Mouse (Mus musculus) lung, postnatal 25 days (tissue): ENCODE results near the gene Grm5.

Experiments
- DNase-seq: peaks from one replicate; pipeline ENCODE4 v3.0.0; 2022; ENCODE audit warnings: low spot score

Gene Grm5

GRCm38 (mm10) chr7:87846082-87846481 lies 262.1 kb downstream of the Grm5 start:
- DNase-seq, result no peak

DNA sequence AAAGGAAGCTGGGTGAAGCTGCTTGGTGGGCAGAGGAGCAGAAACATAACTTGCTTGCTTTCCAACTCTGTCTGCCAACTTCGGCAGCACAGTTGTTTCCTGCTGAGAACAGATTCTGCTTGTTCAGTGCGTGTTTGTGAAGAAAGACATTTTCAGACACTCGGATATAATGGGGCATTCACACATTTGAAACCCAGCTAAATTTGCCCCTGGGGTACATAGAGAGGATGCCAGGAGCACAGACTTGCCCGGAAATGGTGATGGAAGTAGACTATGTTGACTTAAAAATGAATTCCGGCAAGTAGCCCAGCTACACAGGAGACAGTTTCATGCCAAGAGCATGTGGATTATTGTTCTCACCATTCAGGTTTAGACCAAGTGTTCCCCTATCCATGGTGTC lies 342.0 kb downstream of the Grm5 start:
- no peak for DNase-seq

- DNase-seq, result no peak
Measured at GRCm38 (mm10) chr7:87937415-87937814, 353.4 kb downstream of the Grm5 start.

DNA sequence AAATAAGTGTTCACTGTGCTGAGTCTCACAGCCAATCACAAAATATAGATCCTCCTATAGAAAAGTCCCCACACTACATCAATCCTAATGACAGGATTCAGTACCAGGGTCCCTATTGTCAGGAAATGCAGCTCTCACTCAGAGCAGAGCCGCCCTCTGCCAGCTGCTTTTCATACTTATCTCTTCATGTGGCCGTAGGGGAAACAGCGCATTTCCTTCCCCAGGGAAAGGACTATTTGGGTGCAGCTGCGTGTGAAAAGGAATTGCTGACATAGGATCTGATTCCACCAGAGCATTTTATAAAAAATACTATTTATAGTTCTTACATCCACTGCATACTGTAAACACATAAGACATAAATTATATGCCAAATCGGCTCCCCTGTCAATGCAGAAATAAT lies 354.3 kb downstream of the Grm5 start:
- no peak for DNase-seq

DNA sequence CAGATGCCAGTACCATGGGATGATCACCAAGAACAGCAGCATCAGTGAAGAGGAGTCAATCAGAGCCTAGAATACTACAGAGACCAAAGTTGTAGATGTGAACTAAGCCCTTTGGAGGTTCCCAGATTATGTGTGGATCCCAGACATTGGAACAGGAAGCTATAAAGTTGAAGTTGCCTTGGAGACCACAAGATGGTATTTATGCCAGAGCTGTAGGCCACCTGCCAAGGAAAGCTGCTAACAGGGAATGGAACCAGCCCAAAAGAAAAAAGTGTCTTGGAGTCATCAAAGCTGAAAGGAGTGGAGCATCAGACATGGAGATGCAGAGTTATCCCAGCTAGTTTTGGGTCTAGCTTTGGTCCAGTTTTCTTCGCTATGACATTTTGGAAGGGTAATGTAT lies 366.2 kb downstream of the Grm5 start:
- no peak for DNase-seq

- no peak for DNase-seq
Measured at GRCm38 (mm10) chr7:87973216-87973615, 389.2 kb downstream of the Grm5 start.

- no peak for DNase-seq
Measured at GRCm38 (mm10) chr7:87975041-87975440, 391.1 kb downstream of the Grm5 start.

GRCm38 (mm10) chr7:87983494-87983893 lies 399.5 kb downstream of the Grm5 start:
- DNase-seq, result no peak

DNA sequence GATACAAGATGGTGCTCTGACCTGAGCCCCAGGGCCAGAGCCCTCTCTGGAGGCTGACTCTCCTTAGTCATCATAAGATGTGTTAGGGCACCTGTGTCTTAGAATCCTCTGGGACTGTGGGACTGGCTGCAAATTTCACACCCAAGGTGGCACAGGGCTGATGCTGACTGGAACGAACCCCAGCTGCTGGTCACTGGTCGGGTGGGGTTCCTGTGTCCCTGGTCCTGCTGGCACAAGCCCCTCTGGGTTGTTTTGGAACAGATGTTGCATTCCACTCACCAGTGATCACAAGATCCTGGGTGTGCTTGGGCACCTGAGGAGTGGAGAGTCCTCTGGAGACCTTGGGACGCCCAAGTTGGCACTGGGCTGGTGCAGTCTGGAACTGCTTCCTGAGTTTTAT lies 430.5 kb downstream of the Grm5 start:
- no peak for DNase-seq

GRCm38 (mm10) chr7:88027411-88028132 lies 443.6 kb downstream of the Grm5 start:
- peak; percentile 2 for DNase-seq

- no peak for DNase-seq
Measured at GRCm38 (mm10) chr7:88047366-88047765, 463.4 kb downstream of the Grm5 start.

- DNase-seq, result no peak
Measured at GRCm38 (mm10) chr7:88054224-88054938, 470.4 kb downstream of the Grm5 start.

- DNase-seq, result no peak
Measured at GRCm38 (mm10) chr7:88056438-88056837, 472.5 kb downstream of the Grm5 start.

- no peak for DNase-seq
Measured at GRCm38 (mm10) chr7:88091115-88091514, 507.1 kb downstream of the Grm5 start.

- DNase-seq, result no peak
Measured at GRCm38 (mm10) chr7:88096536-88097107, 512.7 kb downstream of the Grm5 start.

- DNase-seq, result peak; percentile 69
Measured at GRCm38 (mm10) chr7:88097715-88098114, 513.7 kb downstream of the Grm5 start.

DNA sequence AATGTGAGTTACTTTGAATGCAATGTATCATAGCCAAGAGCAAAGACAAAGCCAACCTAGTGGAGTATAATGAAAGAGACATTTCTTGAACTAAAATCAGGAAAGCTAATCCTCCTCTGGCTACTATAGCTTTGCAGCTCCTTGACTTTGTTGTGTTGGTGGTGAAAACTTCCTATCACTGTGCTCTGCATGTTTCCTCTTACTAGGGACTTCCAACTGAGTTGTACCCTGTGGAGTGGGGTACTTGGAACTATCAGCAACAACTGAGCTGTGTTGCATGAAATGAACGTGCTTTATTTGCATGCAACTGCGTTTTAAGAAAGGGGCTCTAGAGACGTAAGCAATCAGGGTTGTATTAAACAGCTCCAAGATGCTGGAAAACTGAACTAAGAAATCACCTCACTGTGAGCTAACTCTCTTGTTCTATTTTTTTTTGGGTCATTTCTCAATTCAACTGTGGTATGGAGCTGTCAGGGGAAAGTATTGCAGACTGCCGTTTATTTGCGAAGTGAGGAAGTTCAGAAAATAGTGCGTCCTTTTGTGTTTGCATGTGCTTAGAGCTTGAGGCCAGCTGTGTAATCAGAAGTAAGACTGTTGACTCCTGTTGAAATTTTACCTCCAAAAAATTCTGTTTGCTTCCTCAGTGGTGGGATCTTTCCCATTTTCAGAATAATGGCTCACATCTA lies 532.9 kb downstream of the Grm5 start:
- DNase-seq, result no peak

GRCm38 (mm10) chr7:88128080-88128848 lies 544.3 kb downstream of the Grm5 start:
- DNase-seq, result peak; percentile 3

- no peak for DNase-seq
Measured at GRCm38 (mm10) chr7:88129536-88130487, 545.8 kb downstream of the Grm5 start.

DNA sequence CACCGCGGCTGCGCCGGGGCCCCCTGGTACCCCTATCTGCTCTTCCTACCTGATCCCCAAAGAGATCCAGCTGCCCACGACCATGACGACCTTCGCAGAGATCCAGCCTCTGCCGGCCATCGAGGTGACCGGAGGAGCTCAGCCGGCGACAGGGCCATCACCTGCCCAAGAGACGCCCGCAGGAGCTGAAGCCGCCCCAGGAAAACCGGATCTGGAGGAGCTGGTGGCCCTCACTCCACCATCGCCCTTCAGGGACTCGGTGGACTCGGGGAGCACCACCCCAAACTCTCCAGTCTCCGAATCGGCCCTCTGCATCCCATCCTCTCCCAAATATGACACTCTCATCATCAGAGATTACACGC lies 546.5 kb downstream of the Grm5 start:
- DNase-seq, result no peak
